In the genomic region with DNA sequence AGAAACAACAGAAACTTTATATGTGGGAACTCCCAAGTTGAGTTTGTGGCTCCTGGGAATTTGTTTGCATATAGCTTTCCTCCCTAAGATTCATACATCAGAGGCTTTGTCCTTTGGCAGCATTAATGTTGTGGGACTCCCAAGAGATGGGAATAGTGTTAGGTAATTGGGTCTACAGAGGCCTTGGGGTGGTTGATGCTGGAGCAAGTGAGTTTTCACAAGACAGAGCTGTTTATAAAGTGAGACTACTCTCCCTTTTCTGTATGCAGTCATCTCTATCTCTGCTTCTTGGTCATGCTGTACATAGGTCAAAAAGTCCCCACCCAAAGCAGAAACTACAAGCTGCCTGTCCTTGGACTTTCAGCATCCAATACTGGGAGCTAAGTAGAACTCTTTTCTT, we compare ENCODE assay signal across 31 mouse cellular contexts. TPM values are rescaled to one million over a fixed set of nuclear protein-coding genes. Genes with fewer than 3 reads are reported as not detected.
"Had no signal": no experiment of that assay in that cellular context is flagged by ENCODE, and none has a peak within 500 bp of the region (broad histone marks: within the 10 kb centered on the region; RNA-seq: fewer than 3 reads in every experiment).

No protein-coding gene starts in this region.

- H3K4me3 ChIP-seq: embryonic facial prominence, embryonic 12.5 days; embryonic facial prominence, embryonic 13.5 days; embryonic facial prominence, embryonic 15.5 days; erythroblast, embryonic 14.5 days; forebrain, embryonic 10.5 days; forebrain, embryonic 12.5 days; forebrain, embryonic 13.5 days; forebrain, embryonic 15.5 days; gastrocnemius, adult 2 months; heart, adult 2 months; heart, embryonic 10.5 days had no signal

- H3K4me2 ChIP-seq: embryonic facial prominence, embryonic 12.5 days; embryonic facial prominence, embryonic 13.5 days; embryonic facial prominence, embryonic 15.5 days; forebrain, embryonic 12.5 days; forebrain, embryonic 13.5 days; forebrain, embryonic 15.5 days; heart, embryonic 11.5 days had no signal

- DNase-seq: cerebellum, adult 2 months; cerebellum, adult 8-10 months; cerebellum, adult 9-10 months; cerebellum, adult 9-11 months; cerebellum, postnatal 10 days; cerebellum, postnatal 14 days; cerebellum, postnatal 25 days; cerebellum, postnatal 36 days; embryo, embryonic 11 days; forebrain, postnatal 0 days; gastrocnemius, adult 2 months; gastrocnemius, postnatal 10 days; gastrocnemius, postnatal 14 days; gastrocnemius, postnatal 25 days; gastrocnemius, postnatal 36 days; heart, adult 18-20 months; heart, adult 2 months had no signal

- H3K27me3 ChIP-seq: embryonic facial prominence, embryonic 12.5 days; embryonic facial prominence, embryonic 13.5 days; embryonic facial prominence, embryonic 15.5 days; forebrain, embryonic 12.5 days; forebrain, embryonic 13.5 days; forebrain, embryonic 15.5 days had no signal

- H3K9me3 ChIP-seq: embryonic facial prominence, embryonic 12.5 days; embryonic facial prominence, embryonic 13.5 days; embryonic facial prominence, embryonic 15.5 days; forebrain, embryonic 10.5 days; forebrain, embryonic 12.5 days; forebrain, embryonic 13.5 days; forebrain, embryonic 15.5 days; heart, embryonic 10.5 days had no signal

- H3K27ac ChIP-seq: embryonic facial prominence, embryonic 12.5 days; embryonic facial prominence, embryonic 13.5 days; embryonic facial prominence, embryonic 15.5 days; forebrain, embryonic 10.5 days; forebrain, embryonic 12.5 days; forebrain, embryonic 13.5 days; forebrain, embryonic 15.5 days; gastrocnemius, adult 2 months; heart, adult 2 months; heart, embryonic 10.5 days had no signal

- H3K36me3 ChIP-seq: embryonic facial prominence, embryonic 12.5 days; embryonic facial prominence, embryonic 13.5 days; embryonic facial prominence, embryonic 15.5 days; forebrain, embryonic 10.5 days; forebrain, embryonic 12.5 days; forebrain, embryonic 15.5 days; heart, embryonic 10.5 days had no signal

- H3K4me1 ChIP-seq: embryonic facial prominence, embryonic 12.5 days; embryonic facial prominence, embryonic 13.5 days; embryonic facial prominence, embryonic 15.5 days; forebrain, embryonic 10.5 days; forebrain, embryonic 12.5 days; forebrain, embryonic 13.5 days; forebrain, embryonic 15.5 days; heart, embryonic 10.5 days had no signal

- ATAC-seq: forebrain, embryonic 13.5 days; forebrain, embryonic 14.5 days; forebrain, embryonic 15.5 days; forebrain, embryonic 16.5 days; forebrain, postnatal 0 days had no signal

- H3K9ac ChIP-seq: embryonic facial prominence, embryonic 12.5 days; embryonic facial prominence, embryonic 13.5 days; embryonic facial prominence, embryonic 15.5 days; forebrain, embryonic 12.5 days; forebrain, embryonic 13.5 days; forebrain, embryonic 15.5 days; forebrain, postnatal 0 days had no signal

RNA-seq across cellular contexts. Expression of gene Igbp1b, which starts 59.4 kb away (rescaled TPM):
- polyA plus RNA-seq: cerebellum, adult 2 months; embryonic facial prominence, embryonic 11.5 days; embryonic facial prominence, embryonic 12.5 days; embryonic facial prominence, embryonic 13.5 days; embryonic facial prominence, embryonic 15.5 days; erythroblast, embryonic 14.5 days; forebrain, embryonic 10.5 days; gonadal fat pad, adult 2 months; heart, adult 2 months; heart, embryonic 10.5 days; heart, embryonic 11.5 days had no signal
